Mouse (Mus musculus) megakaryocyte, adult 5-6 weeks (primary cell): Measurements from ENCODE around the gene Eml6. TPM values are rescaled to one million over a fixed set of nuclear protein-coding genes. Genes with fewer than 3 reads are reported as not detected.
"Not testable (repeated sequence)": the region's sequence is repeated elsewhere in the genome, so short reads cannot be mapped to it uniquely, and the experiment has no call there.

Experiments used
- ATAC-seq: 2 replicates; pipeline ENCODE4 v1.8.0; 2016; ENCODE audit warnings: mild to moderate bottlenecking, inconsistent platforms; ENCODE audit not compliant: poor library complexity, severe bottlenecking
- total RNA-seq, 2 experiments: library from RNA; stranded (forward) in 1 of 2; stranded (reverse) in 1 of 2; fragments of 153-499, 151-499 nt in 1 of 2; fragments of 221-1000, 200-1000 nt in 1 of 2; gene quantifications; 2 replicates each; pipeline versions ENCODE4 v1.2.3 to v1.2.4; 2015 to 2017

Gene Eml6
- total RNA-seq, 2 experiments from 2014 or later = 2.1 to 4.0 TPM

DNA sequence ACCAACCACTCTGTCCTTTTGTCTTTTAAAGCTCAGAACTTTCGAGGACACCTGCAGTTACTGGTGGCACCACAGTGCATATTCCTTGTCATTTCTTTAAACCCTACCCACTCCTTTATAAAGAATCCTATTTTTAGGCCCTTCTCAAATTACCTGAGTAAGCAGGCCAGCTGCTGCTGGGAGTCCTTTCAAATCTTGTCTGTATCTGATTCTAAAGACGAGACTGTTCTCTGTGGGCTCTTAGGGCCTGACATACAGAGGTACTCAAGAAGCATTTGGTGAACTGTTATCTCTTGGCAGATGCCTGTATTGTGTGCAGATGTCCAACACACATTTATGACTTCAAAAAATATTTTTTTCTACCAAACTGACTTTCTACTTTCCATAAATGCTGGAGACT, 231.4 kb downstream of the Eml6 start:
- no peak for ATAC-seq

- ATAC-seq = no peak
These were observed 235.0 kb downstream of the Eml6 start for GRCm38 (mm10) chr11:29790796-29791195.

DNA sequence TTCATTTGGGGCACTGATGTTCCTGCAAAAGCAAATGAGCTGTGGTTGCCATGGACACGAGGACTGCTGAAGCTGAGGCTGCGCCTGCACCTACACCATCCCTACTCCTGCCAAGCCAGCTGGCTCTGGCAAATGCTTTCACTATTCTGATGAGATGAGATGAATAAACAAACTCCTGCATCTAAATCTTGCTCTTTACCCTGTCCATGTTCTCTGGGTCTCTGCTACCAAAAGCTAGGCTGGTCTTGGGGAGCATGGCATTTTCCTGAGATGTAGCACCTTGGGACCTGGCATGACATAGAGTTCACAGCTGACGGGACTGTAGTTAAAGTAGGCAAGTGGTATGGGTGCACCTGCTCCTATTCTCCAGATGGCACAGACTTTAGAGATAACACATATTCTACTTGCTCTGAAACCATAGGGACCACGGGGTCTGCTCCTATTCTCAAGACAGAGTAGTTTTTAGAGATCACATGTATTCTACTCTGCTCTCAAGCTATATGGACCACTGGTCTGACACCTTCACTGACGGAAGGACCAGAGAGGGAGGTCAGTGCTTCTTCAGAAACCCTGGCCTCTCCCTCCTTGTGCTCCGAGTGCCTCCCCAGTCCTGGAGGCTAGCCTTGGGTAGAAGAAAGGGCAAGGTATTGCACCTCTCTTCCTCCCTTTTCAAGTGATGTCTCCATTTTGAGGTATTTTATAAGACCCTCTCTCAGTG, 236.8 kb downstream of the Eml6 start:
- ATAC-seq = no peak

- no peak for ATAC-seq
These were observed 237.3 kb downstream of the Eml6 start for GRCm38 (mm10) chr11:29788499-29788898.

GRCm38 (mm10) chr11:29787473-29787872, 238.4 kb downstream of the Eml6 start:
- peak; percentile 34 for ATAC-seq

DNA sequence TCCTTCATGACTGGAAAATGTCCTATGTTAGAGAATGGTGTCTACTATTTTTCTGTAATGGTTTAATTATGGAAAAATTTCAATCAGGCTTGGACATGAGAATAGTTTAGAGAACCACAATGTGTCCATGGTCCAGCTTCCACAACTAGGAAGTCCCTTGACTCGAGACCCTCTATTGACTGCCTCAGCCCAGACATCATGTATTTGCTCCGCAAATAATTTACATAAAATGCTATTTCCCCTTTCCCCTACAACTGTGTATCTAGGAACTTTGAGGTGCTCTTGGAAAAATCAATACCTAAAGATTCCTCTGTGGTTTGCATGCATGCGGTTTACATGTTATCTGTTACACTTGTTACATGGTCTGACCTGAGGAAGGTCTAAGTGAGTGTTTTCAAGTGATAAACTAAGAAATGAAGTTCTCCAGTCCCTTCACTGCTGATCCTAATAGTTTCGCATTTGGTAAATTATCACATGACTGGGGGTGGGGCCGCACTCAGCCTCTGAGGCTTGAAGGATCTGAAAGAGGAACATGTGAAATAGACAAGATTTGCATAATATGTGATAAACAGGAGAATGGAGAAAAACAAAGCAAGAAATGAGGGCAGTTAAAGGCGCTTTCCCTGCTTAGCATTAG, 239.1 kb downstream of the Eml6 start:
- ATAC-seq = peak; percentile 95

- ATAC-seq = no peak
These were observed 246.3 kb downstream of the Eml6 start for GRCm38 (mm10) chr11:29779409-29780026.

DNA sequence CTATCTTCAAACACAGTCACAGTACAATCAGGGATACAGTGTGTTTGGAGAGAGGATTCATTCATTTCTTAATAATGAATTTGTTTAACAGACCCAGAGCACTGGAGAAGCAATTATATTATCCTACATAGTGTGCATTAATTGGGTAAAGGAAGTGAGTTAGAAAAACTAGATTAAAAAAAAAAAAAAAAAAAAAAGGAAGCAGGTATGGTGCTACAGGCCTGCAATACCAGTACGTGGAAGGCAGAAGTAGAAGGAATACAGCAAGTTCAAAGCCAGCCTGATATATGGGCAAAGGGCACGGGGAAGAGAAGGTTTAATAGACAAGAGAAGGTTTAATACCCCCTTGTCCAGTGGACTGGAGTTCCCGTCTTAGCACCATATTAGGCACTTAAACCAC, 246.9 kb downstream of the Eml6 start:
- ATAC-seq = no peak

DNA sequence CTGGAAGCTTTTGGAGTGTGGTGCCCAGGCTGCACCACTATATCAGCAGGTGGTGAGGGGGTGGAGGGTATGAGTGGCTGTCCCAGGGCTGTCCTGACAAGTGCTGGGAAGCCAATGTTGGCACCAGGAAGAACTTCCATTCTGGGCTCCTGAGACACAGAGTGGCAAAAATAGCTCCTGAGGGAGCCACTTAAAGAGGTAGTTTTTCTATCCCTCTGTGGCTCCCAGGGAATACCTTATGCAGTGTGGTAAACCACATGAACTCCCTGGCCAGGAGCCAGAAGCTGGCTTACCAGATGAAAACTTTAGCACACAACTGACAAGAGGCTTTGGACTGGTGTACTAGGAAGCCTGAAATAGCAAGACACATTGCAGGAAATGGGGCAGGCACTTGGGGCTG, 247.9 kb downstream of the Eml6 start:
- no peak for ATAC-seq

DNA sequence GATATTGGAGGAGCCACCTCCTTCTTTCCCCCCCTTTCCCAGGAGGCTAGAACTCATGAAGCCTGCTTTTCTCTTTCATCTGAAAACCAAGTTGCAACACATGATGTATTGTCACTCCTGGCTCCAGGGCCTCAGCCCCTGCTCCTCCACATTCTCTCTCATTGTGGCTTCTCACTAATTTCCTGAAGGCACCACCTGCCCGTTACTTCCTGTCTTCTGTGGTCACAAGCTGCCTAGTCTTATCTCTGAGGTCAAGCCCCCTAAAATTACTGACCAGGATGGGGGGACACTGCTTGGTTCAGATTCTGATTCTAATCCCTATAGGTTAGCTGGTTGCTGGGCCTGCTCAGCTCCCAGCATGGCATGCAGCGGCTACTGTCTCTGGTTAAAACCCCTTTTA, 251.1 kb downstream of the Eml6 start:
- peak; percentile 15; the same call in 1 of the 2 replicates for ATAC-seq

GRCm38 (mm10) chr11:29774296-29774695, 251.5 kb downstream of the Eml6 start:
- ATAC-seq = no peak

DNA sequence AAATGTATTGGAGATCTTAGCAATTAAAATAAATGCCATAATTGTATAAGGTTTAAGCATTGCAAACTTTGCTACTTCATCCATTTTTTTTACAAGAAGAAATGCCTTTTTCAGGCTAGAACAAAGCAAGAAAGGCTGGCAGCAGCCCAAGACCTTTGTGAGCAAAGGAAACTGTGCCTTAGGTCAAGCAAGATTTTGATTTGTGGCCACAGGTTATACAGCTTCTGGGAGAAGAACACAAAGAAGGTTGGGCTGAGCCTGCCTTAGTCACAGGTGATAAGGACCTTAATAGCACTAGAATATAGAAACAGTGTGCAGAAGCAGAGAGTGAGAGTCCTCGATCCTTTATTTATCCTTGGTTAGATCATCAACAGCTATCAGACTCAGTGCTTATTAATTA, 253.6 kb downstream of the Eml6 start:
- ATAC-seq = no peak

GRCm38 (mm10) chr11:29770666-29771400, 255.0 kb downstream of the Eml6 start:
- no peak for ATAC-seq

DNA sequence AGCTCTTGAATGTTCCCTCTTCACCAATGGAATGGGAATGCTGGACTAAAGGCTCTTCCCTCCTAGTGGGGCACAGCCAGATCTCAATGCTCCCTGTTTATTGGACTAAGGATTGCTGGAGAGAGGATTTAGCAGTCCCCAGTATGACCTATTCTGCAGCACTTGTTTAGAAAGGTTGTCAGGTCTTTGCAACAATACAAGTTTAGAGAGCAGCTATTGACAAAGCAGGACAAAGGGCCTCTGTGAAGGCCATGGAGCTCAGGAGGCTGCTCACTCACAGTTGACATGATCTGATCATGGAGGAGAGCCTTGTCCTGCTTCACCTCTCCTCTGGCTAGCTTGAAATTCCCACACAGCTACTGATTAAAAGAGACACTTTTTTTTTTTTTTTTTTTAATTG, 257.3 kb downstream of the Eml6 start:
- ATAC-seq = no peak

DNA sequence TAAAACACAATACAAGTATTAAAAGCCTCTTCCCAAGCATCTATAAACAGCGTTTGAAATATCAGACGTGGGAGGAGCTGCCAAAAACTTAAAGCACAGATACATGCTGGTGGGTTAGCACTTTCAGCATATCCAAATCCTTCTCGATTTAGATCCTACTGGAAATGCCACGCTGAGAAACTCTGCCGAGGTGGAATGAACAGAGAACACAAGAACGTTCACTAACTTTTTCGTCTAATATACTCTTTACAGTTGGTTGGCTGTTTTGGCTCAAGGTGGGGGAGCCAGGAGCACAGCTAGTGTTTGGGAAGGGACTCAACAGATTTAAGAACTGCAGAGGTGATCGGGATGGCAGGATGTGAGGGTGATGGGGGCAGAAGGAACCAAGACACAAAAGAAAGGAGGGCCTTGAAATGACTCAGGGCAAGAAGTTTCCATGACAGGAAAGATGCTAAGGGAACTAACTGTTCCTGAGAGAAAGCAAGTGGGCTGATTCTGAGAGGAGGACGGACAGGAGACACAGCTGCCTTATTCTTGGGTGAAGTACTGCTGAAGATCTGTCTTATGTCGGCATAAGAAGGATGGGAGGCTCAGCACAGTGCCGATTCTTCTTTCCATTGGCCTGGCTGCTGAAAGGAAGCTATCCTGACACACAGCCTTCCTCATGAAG, 259.4 kb downstream of the Eml6 start:
- ATAC-seq = no peak

- no peak for ATAC-seq
These were observed 260.8 kb downstream of the Eml6 start for GRCm38 (mm10) chr11:29765063-29765462.

GRCm38 (mm10) chr11:29762768-29763167, 263.1 kb downstream of the Eml6 start:
- no peak for ATAC-seq

DNA sequence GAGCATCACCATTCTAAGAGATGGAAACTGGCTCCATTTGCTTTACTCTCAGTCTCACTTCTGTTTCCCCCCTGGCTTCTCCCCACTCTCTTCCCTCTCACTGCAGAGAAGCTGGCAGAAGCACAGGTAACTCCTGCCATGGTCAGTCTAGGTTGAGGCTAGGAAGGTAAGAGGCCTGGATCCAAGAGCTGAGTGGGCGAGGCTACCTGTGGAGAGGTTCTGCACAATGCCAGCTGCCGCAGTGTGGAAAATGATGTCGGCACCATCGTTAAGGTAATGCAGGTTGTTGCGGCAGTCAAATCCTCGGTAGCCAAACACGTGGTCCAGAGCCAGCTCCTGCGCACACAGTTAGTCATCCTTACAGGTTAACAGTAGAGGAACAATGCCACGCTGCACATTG, 264.4 kb downstream of the Eml6 start:
- ATAC-seq = no peak

GRCm38 (mm10) chr11:29758617-29759016, 267.2 kb downstream of the Eml6 start:
- ATAC-seq = no peak

- ATAC-seq = not testable (repeated sequence)
These were observed 269.8 kb downstream of the Eml6 start for GRCm38 (mm10) chr11:29756007-29756406.
